Comparison of ENCODE assay signal across 10 mouse cellular contexts in the genomic region with DNA sequence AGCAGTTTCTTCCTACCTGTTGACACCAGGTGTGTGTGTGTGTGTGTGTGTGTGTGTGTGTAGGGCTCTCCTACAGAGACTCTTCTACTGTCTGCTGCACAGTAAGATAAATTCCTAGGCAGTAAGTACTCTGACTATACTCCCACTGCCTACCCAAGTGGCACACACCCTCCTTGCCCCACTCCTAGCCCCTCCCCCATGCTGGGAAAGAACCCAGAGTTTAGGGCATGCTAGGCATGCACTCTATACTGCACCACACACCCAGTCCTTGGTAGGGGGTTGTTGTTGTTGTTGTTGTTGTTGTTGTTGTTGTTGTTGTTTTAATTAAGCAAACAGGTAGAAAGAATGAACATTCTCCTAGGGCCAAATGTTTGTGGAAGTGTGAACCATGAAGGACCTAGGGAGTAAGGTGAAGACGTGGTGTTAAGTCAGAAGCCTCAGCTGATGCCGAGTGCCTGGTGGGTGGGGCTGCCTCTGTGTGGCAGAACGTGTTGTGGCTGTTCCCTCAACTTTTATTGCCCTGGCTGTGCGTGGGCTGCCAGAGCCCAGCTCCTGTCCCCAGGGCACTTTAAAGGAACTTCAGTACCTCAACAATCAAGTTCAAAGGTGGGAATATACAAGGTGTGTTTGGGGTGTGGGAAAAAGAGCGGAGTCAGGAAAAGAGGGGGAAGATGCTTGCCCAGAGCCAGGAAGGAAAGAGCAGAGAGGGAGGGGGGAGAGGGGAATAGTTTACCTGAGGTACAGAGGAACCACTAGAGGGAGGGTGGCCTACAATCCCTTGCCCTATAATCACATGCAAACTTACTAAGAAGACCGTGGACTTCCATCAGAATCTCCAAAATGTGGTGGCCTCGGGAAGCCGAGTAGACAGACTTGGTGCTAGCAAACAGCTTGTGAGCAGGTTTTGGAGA.
DNase-seq lines count a peak whose midpoint lies in the region; ATAC-seq lines count a peak whose summit lies in the region.
"Had no signal": no experiment of that assay in that cellular context is flagged by ENCODE, and none has a peak within 500 bp of the region (broad histone marks: within the 10 kb centered on the region; RNA-seq: fewer than 3 reads in every experiment).

No protein-coding gene starts in this region.

- ATAC-seq in heart, embryonic 15.5 days (replicated peaks; ENCODE audit: insufficient number of reproducible peaks, insufficient read depth, low FRiP score, low read depth) = peak; percentile 40; the same call in 1 of the 2 replicates
- peak; percentile 44; the same call in 1 of the 2 replicates for ATAC-seq in embryonic facial prominence, embryonic 15.5 days (ENCODE audit: insufficient number of reproducible peaks, low FRiP score, low TSS enrichment, low read depth)

- no peak overlapping the region for H3K4me2 ChIP-seq in heart, embryonic 15.5 days
- H3K4me2 ChIP-seq in embryonic facial prominence, embryonic 15.5 days (replicated peaks) = no peak overlapping the region

- peaks cover 19% of the 10 kb centered on the region for H3K4me1 ChIP-seq in heart, embryonic 15.5 days (replicated peaks)
- H3K4me1 ChIP-seq in embryonic facial prominence, embryonic 15.5 days = peaks cover 12% of the 10 kb centered on the region

- H3K9ac ChIP-seq in heart, embryonic 15.5 days = no peak overlapping the region
- H3K9ac ChIP-seq in embryonic facial prominence, embryonic 15.5 days = no peak overlapping the region

- no peak for DNase-seq in heart, postnatal 4 days
- peak; percentile 32 for DNase-seq in kidney, postnatal 10 days
- DNase-seq in lung, postnatal 25 days (ENCODE audit: low spot score) = peak; percentile 61
- DNase-seq in right cerebral cortex, postnatal 25 days = no peak
- DNase-seq in embryo, embryonic 10.5 days (ENCODE audit: low spot score) = no peak
- DNase-seq in MN1 (ENCODE audit: low spot score) = no peak
- DNase-seq: cerebellum, adult 2 months; right cerebral cortex, adult 18-20 months had no signal

- no peaks in the 10 kb centered on the region for H3K36me3 ChIP-seq in heart, embryonic 15.5 days
- H3K36me3 ChIP-seq in embryonic facial prominence, embryonic 15.5 days = no peaks in the 10 kb centered on the region

- 0 out of 2 replicates have a peak overlapping the region, but pooled peaks have one; percentile 13 for H3K27ac ChIP-seq in heart, embryonic 15.5 days
- H3K27ac ChIP-seq in embryonic facial prominence, embryonic 15.5 days (replicated peaks) = no peak overlapping the region

- no peak overlapping the region for H3K4me3 ChIP-seq in heart, embryonic 15.5 days
- H3K4me3 ChIP-seq in embryonic facial prominence, embryonic 15.5 days (replicated peaks) = no peak overlapping the region

- WGBS in heart, embryonic 15.5 days = 47% methylated on average over 8 of the region's 8 CpGs
- 48% methylated on average over 8 of the region's 8 CpGs for WGBS in embryonic facial prominence, embryonic 15.5 days

- H3K9me3 ChIP-seq in heart, embryonic 15.5 days (replicated peaks) = no peaks in the 10 kb centered on the region
- no peaks in the 10 kb centered on the region for H3K9me3 ChIP-seq in embryonic facial prominence, embryonic 15.5 days (replicated peaks)

- no peaks in the 10 kb centered on the region for H3K27me3 ChIP-seq in heart, embryonic 15.5 days
- H3K27me3 ChIP-seq in embryonic facial prominence, embryonic 15.5 days = no peaks in the 10 kb centered on the region

Comparison
In these comparisons a context has a peak if more than half of its experiments do, and no peak if none do; other contexts are left out.
1. DNase-seq: peak in kidney, postnatal 10 days (single experiment) and lung, postnatal 25 days (single experiment); none in heart, postnatal 4 days (single experiment), right cerebral cortex, postnatal 25 days (single experiment), embryo, embryonic 10.5 days (single experiment) and MN1 (single experiment).